Mouse (Mus musculus) testis, adult 2 months (tissue): Measurements from ENCODE around the gene Nat10.

ENCODE experiments used
- CTCF ChIP-seq: fragments of 200-500 bp; IDR thresholded peaks from 2 replicates; pipeline ENCODE4 v1.5.1; 2012; ENCODE audit warnings: low read depth, mild to moderate bottlenecking, inconsistent platforms, low read length, moderate library complexity; ENCODE audit not compliant: control insufficient read depth, insufficient read depth, insufficient replicate concordance
- POLR2A ChIP-seq: fragments of 200-500 bp; IDR thresholded peaks from 2 replicates; pipeline ENCODE4 v1.6.1; 2012; ENCODE audit warnings: low read depth, mild to moderate bottlenecking, inconsistent platforms, low read length, moderate library complexity; ENCODE audit not compliant: control insufficient read depth

- no peak for TF ChIP-seq POLR2A
- TF ChIP-seq CTCF = no peak
Observed at GRCm38 (mm10) chr2:103672573-103673119, 88.4 kb downstream of the Nat10 start.
